Mouse (Mus musculus) thymus, adult 2 months (tissue): ENCODE measurements around the gene Pde10a.

Experiments
- CTCF ChIP-seq: fragments of 200-500 bp; IDR thresholded peaks from 2 replicates; pipeline ENCODE4 v1.5.1; 2012; ENCODE audit warnings: mild to moderate bottlenecking, control low read depth, low read length, moderate library complexity, borderline replicate concordance; ENCODE audit not compliant: control insufficient read depth, poor library complexity, insufficient read depth; ENCODE audit errors: extremely low read depth
- POLR2A ChIP-seq: fragments of 200-500 bp; IDR thresholded peaks from 2 replicates; pipeline ENCODE4 v1.6.1; 2012; ENCODE audit warnings: mild to moderate bottlenecking, low read length, control low read depth, moderate library complexity; ENCODE audit not compliant: control insufficient read depth, poor library complexity, insufficient read depth; ENCODE audit errors: extremely low read depth

DNA sequence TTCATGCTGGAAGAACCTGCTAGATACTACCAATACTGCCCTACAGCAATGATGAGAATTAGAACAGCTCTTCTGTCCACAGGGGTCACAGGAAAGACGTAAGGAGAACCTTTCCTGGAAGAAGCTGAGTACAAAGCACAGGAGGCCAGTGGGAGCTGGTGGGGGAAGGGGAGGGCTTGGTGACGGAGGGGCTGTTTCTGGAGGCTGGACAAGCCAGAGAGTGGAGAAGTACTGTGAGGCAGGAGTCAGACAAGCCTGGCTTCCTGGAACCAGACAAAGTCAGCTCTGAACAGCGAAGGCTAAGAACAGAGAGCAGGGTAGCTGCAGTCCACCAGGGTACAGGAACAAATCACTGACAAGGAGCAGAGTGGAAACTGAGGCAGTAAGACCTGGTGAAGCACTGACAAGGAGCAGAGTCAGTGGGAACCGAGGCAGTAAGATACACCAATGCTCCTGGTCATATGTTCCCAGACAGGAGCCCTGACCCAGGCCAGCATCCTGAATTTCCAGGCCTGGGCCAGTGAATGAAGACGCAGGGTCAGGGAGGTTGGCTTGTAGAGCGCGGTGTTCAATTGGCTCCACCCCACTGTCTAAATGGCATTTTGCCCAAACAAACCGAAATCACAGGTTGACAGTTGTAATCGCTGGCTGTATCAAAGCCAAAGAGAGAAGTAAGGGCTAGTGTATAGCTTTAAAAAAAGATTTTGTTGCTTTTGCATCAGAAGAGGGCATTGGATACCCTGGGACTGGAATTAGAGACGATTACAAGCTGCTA is 314.3 kb downstream of the Pde10a start:
- TF ChIP-seq POLR2A (no peak), CTCF (no peak)
